Mouse (Mus musculus) ovary, postnatal 10 days (tissue): ENCODE measurements around the gene Flt3l.
"Not testable (repeated sequence)": the region's sequence is repeated elsewhere in the genome, so short reads cannot be mapped to it uniquely, and the experiment has no call there.

Experiments
- DNase-seq: peaks from one replicate; pipeline ENCODE4 v3.0.0; 2022; ENCODE audit warnings: low spot score

The Flt3l gene

GRCm38 (mm10) chr7:45141914-45142313 lies 5.7 kb upstream of the Flt3l start:
- no peak for DNase-seq

GRCm38 (mm10) chr7:45141319-45141718 lies 5.1 kb upstream of the Flt3l start:
- no peak for DNase-seq

- DNase-seq, result no peak
These were observed 3.9 kb upstream of the Flt3l start for GRCm38 (mm10) chr7:45139904-45140723.

- DNase-seq, result no peak
These were observed 2.2 kb upstream of the Flt3l start for GRCm38 (mm10) chr7:45138403-45138802.

- no peak for DNase-seq
These were observed 1.2 kb upstream of the Flt3l start for GRCm38 (mm10) chr7:45137171-45138006.

GRCm38 (mm10) chr7:45135370-45135769 lies 862 bp downstream of the Flt3l start:
- no peak for DNase-seq

- no peak for DNase-seq
These were observed 1.6 kb downstream of the Flt3l start for GRCm38 (mm10) chr7:45134544-45135026.

GRCm38 (mm10) chr7:45133446-45134159 lies 2.6 kb downstream of the Flt3l start:
- no peak for DNase-seq

- DNase-seq, result no peak
These were observed 4.4 kb downstream of the Flt3l start for GRCm38 (mm10) chr7:45131850-45132249.

GRCm38 (mm10) chr7:45129776-45130512 lies 6.3 kb downstream of the Flt3l start:
- DNase-seq, result no peak

- DNase-seq, result peak; percentile 33
These were observed 6.9 kb downstream of the Flt3l start for GRCm38 (mm10) chr7:45129318-45129717.

GRCm38 (mm10) chr7:45128624-45129246 lies 7.5 kb downstream of the Flt3l start, which contains the start of gene Rpl13a:
TSS of gene Rpl13a (minus strand) at chr7:45128761.
- DNase-seq, result peak; percentile 92

- DNase-seq, result no peak
These were observed 8.5 kb downstream of the Flt3l start for GRCm38 (mm10) chr7:45127700-45128224.

- no peak for DNase-seq
These were observed 9.2 kb downstream of the Flt3l start for GRCm38 (mm10) chr7:45126844-45127699.

GRCm38 (mm10) chr7:45126147-45126843 lies 9.9 kb downstream of the Flt3l start:
- no peak for DNase-seq

GRCm38 (mm10) chr7:45125649-45126048 lies 10.6 kb downstream of the Flt3l start:
- not testable (repeated sequence) for DNase-seq

- DNase-seq, result no peak
These were observed 11.1 kb downstream of the Flt3l start for GRCm38 (mm10) chr7:45125144-45125600.

GRCm38 (mm10) chr7:45124224-45125143 lies 11.7 kb downstream of the Flt3l start, which contains the start of gene Rps11:
TSS of gene Rps11 (minus strand) at chr7:45124439.
- DNase-seq, result peak; percentile 92
